Mouse (Mus musculus) large intestine, adult 2 months (tissue): Measurements from ENCODE around the gene Ak5. TPM values are rescaled to one million over a fixed set of nuclear protein-coding genes. Genes with fewer than 3 reads are reported as not detected.
"Not testable (repeated sequence)": the region's sequence is repeated elsewhere in the genome, so short reads cannot be mapped to it uniquely, and the experiment has no call there.

Source experiments
- DNase-seq: peaks from one replicate; pipeline ENCODE4 v3.0.0-alpha.2; 2012; ENCODE audit warnings: low read depth, low spot score
- WGBS: fragments of 180-500 bp; shearing (Covaris S2); methylation state at CpG from one replicate; pipeline ENCODE4 v1.1.7; 2018; 5-methylcytosine and 5-hydroxymethylcytosine counted together
- polyA plus RNA-seq: library from polyadenylated mRNA; depleted of rRNA; stranded (reverse); fragments of >200 nt; gene quantifications from 2 replicates; pipeline ENCODE4 v1.2.3, GENCODE M21; 2012; rRNA removed

Ak5 gene
- polyA plus RNA-seq, 1 experiment = not detected

DNA sequence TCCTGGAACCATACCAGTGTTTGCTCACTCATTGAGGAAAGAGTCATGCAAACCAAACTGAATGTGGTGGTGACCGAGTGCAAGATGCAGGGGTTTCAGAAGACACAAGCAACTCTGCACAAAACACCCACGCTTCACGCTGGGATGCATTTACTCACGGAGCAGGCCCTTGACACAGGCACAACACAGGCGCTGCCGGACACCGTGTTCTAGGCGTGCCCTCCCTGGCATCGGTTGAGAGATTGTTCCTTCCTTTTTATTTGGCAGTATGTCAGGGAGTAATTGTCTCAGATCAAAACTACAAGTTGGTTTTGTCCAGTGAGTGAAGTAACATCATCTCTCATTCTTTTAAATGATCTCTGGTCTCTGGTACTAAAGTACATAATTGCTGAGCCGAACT lies 205.3 kb downstream of the Ak5 start:
- 45% methylated on average over 10 of the region's 10 CpGs for WGBS
- no peak for DNase-seq

DNA sequence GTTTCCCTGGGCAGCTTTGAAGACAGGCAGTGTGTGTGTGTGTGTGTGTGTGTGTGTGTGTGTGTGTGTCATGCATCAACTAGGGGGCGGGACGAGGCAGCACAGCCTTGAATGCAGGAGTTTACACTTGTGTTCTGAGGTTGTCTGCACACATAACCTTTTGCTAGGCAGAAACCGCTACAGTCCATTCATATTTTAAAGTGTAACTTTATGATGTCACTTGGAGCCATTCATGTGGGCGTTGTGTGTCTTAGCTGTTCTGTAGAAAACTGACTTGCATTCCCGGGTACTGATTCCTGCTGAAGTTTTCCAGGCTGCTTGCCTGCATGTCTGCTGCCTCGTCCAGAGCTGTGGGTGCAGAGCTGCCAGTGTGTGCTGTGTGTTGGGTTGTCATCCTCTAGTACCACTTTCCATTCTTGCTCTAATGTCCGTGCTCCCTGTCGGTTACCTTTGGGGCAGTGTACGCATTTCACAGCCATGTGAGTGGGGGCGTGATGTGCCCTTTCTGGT lies 206.1 kb downstream of the Ak5 start:
- 79% methylated on average over 10 of the region's 10 CpGs for WGBS
- DNase-seq = no peak

DNA sequence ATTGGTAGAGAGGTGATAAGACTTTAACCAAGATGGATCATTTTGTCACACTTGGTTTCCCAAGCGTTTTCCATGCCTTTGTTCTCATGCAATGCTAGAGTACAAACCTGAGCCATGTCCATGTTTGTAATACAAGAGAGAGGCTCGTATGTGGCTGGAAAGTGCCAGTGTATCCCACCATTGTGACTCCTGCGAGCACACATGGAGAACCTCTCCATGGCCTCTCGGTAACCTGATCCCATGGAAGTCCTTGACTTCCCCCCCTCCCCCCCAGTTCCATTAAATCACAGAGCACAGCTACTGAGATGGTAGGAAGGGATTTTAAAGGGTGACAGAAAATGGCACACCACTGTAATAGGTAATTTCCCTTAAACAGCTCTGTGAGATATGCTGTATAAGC lies 207.4 kb downstream of the Ak5 start:
- WGBS = 81% methylated on average over 4 of the region's 4 CpGs
- no peak for DNase-seq

GRCm38 (mm10) chr3:152458875-152459274 lies 209.3 kb downstream of the Ak5 start:
- WGBS = 63% methylated on average over 4 of the region's 4 CpGs
- DNase-seq = not testable (repeated sequence)

- WGBS = 75% methylated on average over 2 of the region's 2 CpGs
- no peak for DNase-seq
Observed at GRCm38 (mm10) chr3:152457308-152458035, 210.7 kb downstream of the Ak5 start.

- DNase-seq = no peak
- WGBS = 86% methylated on average over 4 of the region's 4 CpGs
Observed at GRCm38 (mm10) chr3:152453163-152453562, 215.0 kb downstream of the Ak5 start.

DNA sequence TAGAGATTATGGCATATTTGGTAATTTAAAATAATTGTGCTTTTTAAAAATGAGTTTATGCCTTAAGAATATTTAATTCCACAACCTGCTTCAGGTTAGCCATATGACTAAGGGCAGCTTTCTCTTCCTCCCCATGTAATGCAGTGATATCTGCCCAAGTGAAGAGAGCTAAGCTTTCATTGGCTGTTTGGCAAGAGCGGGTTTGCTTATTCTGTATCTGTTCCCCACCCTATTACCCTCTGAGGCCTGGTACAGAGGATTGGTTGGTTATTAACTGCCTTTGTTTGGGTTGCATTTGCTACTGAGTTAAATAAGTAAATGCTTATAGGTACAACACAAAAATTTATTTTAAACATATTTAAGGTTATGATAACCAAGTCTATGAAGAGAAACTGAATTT lies 221.2 kb downstream of the Ak5 start:
- DNase-seq = no peak
- WGBS = 96% methylated on average over 1 of the region's 1 CpGs

- no peak for DNase-seq
- WGBS = 79% methylated on average over 3 of the region's 3 CpGs
Observed at GRCm38 (mm10) chr3:152444114-152444513, 224.0 kb downstream of the Ak5 start.

DNA sequence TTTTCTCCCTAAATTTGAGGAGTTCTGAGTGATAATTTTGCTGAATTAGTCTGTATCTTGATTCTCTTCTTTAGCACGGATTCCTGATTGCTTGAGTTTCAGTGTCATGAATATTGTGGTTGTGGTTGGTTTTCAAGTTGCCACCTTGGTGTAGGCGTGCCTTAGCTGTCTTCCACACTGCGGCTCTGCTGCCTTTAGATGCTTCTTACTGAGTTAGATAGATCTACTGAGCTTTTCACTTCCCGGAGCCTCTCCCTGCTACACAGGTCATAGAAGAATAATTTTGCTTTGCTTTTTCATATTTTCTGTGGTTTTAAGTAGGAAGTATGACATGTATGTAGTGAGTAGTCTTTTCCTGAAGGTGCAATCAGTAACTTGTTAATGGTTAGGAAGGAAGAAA lies 225.4 kb downstream of the Ak5 start:
- no peak for DNase-seq
- 93% methylated on average over 4 of the region's 4 CpGs for WGBS

GRCm38 (mm10) chr3:152438068-152438467 lies 230.1 kb downstream of the Ak5 start:
- no peak for DNase-seq
- 94% methylated on average over 7 of the region's 7 CpGs for WGBS

DNA sequence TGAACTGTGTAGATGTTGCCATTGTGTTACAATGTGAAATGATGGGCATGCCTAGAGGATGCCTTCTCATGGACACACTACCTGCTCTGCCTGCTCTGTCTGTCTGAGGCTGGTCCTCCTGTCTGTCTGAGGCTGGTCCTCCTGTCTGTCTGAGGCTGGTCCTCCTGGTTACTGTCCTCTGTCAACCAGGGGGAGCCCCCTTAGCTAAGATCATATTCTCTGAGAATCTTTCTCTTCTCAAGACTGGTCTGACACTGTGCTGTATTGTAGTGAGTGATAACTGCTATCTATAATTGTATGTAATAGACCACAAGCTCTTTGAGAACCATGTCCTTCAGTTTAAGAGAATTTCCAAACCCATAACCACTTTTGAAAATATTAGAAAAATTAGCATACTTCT lies 232.6 kb downstream of the Ak5 start:
- no peak for DNase-seq

GRCm38 (mm10) chr3:152432677-152433076 lies 235.5 kb downstream of the Ak5 start:
- 91% methylated on average over 7 of the region's 7 CpGs for WGBS

GRCm38 (mm10) chr3:152428925-152429324 lies 239.2 kb downstream of the Ak5 start:
- WGBS = 92% methylated on average over 8 of the region's 8 CpGs
- no peak for DNase-seq

More at GRCm38 (mm10) chr3:152432677-152433076, 235.5 kb downstream of the Ak5 start:
- DNase-seq = no peak

Other genes starting within 250 kb of the Ak5 start
- gene Pigk, start 45.7 kb upstream of the Ak5 start, polyA plus RNA-seq = 7.5 and 9.9 TPM in 2 replicates